Mouse (Mus musculus) spleen, postnatal 14 days (tissue): ENCODE measurements around the gene Ndrg3.
"Not testable (repeated sequence)": the region's sequence is repeated elsewhere in the genome, so short reads cannot be mapped to it uniquely, and the experiment has no call there.

Source experiments
- DNase-seq, 2 experiments: peaks; one replicate each; pipeline ENCODE4 v3.0.0; 2021 to 2022; ENCODE audit warnings: low spot score in 2 of 2

Ndrg3 gene

DNA sequence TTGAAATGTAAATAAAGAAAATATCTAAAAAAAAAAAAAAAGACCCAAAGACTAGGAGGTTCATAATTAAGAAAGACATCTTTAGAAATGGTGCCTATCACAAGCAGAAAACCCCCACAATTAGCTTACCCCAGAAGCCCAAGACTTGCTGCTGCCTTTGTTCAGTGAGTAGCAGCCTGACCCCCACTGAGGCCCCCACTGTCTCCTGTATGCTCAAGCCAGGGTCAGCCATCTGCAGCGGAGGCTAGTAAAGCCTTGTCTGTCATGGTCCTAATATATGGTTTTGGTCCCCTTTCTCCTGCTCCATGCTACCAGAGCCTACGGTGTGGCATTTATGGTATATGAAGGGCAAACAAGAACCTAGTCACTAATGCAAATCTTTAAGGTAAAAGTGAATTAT lies 90.5 kb downstream of the Ndrg3 start:
- no peak for DNase-seq

DNA sequence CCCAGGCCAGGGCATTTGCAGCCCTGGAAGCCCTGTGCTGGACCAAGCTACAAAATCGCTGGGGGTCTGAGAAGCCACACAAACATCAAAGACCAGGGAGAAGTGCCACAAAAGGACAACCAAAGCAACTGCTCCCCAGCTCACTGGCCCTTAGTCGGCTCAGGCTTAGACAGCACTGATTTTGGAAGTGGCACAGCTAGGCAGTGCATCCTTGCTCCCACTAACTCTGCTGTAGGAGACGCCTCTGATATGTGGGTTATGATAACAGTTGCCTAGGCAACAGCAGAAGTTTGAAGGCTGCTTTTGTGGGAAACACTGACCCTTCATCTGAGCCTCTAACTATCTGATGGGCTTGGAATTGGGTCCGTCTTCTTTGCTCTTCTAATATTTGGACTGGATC lies 92.7 kb downstream of the Ndrg3 start:
- DNase-seq: no peak

DNA sequence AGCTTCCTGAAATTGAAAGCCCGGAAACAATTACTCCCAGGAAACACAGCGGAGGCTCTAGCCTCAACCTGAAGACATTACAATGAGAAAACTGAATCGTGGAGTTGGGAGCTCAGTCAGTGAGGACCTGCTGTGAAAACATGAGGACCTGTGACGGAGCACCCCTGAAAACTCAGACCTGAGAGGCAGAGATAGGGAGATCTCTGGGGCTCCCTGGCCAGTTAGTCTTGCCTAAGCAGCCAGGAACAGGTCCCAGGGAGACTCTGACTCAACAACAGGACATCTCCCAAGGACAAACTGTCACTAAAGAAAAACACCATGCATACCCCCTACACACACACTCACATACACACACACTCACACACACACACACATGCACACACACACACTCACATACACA lies 93.5 kb downstream of the Ndrg3 start:
- DNase-seq: no peak

DNA sequence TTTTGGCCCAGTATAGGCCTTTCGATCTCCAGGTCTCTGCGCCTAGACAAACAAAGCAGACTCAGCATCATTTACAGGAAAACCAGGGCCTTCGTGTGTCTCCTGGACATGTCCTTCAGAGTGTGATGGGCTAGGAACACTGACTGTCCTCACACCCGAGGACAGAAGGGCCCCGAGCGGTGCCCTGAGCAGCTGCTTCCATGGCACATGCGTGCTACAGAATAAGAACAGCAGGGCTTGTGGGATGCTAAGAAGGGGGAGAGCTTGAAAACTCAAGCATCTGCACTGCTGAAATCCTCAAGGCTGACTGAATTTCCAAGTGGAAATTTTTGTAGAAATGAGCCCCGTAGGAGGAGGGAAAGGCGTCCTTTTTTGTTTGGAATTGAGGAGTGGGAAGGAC lies 94.8 kb downstream of the Ndrg3 start:
- no peak for DNase-seq

DNA sequence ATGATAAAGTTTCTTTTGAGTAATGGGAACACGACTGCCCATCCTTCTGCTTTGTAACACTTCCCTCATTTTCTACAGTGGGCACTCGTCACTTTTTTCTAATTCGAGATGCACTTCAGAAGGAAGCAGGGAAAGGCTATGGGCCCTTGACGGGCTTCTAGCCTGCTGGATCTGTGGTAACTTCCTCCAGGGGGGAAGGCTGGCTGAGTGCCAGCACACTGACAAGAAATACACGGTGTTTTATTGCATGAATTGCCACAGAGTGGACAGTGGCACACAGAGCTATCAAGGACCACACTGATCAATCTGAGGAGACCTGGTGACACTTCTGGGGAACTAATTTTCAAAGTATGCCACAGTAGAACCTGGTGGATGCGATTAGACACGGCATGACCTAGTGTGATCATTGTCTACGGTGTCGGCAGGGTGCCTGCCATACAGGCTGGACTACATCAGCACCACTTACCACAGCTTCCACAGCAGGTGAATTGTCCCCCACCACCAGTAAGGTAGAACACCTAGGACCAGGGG lies 95.4 kb downstream of the Ndrg3 start:
- no peak for DNase-seq

DNA sequence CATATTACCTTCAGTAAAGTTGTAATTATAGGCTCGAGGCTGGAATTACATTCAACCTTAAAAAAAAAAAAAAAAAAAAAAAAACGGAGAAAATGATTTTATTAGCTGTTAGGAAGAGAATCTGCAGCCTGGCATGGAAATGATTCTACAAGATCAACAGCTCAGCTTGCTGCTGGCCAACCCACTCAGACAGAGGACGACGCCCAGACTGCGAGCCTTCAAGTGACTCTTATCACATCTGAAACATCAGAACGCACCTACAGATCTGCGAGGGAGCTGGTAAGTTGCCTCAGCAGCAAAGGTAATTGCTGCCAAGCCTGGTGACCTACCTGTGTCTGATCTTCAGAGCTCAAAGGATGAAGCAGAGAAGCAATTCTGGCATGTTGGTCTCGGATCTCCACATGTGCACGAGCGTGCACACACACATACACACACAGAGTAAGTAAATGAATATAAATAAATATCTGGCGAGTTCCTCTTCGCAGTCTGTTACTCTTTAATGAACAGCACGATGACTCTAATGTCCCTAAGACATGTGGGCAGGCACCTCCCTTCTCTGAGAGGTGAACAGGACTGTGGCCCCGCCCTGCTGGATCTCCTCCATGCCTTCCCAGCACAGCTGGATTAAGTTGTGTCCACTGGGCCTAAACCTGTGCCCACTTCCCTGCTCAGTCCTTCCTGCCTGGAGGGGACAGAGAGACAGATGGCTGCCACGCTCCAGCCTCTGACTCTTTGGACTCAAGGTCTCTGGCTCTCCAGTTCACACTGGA lies 97.2 kb downstream of the Ndrg3 start:
- no peak for DNase-seq

DNA sequence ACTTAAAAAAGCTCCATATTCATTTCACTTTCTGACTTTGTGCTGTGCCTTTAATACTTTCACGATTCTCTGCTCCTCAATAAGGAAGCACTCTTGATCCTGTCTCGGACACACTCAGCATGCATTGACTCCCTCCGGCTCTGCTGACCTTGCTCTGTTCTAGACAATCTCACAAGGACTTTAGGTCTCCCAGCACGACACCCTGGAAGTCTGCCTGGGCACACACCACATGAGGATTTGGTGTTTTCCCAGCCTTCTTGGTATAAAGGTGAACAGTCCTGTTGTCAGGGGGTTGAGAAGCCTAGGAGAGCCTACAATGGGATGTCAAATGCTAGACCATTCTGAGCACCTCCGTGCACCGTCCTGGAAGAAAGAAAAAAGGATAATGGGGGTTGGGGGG lies 99.0 kb downstream of the Ndrg3 start:
- no peak for DNase-seq

DNA sequence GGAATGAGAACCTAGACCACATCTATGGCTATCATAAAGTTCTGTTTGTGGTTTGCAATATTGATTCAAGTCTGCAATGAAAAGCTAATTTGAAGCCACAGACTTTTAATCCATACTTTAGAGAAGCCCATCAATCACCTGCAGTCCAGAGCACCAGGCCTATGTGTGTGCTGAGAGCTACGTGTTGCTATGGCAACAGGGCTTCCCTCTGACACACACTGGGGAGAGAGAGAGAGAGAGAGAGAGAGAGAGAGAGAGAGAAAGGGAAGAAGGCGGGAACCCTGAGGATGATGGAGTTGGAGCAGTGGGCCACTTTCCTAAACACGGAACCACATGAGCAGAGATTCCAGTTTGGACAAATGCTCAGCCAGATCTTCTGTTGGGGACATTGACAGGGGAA lies 99.6 kb downstream of the Ndrg3 start:
- DNase-seq: no peak

DNA sequence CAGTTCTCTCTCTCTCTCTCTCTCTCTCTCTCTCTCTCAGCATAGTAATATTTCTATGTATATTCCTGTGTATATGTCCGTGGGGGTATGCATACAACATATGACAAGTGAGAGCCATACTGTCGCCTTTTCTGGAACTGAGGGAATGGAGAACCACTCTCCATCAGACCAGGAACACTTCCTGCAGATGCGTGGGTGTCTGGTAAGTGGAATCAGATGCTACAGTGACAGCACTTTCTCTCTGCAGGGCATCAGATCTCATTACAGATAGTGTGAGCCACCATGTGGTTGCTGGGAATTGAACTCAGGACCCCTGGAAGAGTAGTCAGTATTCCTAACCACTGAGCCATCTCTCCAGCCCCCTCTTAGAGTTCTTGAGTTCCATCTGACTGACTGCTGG lies 103.4 kb downstream of the Ndrg3 start:
- DNase-seq: no peak

DNA sequence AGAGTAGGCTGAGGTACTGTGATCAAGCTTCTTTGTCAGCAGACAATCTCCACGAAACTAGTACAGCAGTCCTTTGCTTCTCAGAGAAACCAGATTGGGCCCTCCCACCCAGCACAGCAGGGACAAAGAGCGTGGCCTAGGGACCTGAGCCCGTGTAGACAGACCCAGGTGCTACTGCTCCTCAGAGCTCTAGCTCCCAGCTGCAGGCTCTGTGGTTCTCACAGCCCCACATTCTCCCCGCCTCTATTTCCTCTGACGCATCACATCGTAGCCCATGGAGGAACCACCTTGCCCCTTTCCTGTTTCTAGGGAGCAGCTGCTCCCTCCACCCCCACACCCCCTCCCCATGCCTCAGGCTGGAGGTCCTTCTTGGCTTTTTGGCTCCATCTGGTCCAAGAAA lies 104.8 kb downstream of the Ndrg3 start, which contains the start of gene Sla2:
Gene Sla2, minus strand, starts transcription at position 176 of the 400 bp plus-strand sequence.
- DNase-seq: no peak

DNA sequence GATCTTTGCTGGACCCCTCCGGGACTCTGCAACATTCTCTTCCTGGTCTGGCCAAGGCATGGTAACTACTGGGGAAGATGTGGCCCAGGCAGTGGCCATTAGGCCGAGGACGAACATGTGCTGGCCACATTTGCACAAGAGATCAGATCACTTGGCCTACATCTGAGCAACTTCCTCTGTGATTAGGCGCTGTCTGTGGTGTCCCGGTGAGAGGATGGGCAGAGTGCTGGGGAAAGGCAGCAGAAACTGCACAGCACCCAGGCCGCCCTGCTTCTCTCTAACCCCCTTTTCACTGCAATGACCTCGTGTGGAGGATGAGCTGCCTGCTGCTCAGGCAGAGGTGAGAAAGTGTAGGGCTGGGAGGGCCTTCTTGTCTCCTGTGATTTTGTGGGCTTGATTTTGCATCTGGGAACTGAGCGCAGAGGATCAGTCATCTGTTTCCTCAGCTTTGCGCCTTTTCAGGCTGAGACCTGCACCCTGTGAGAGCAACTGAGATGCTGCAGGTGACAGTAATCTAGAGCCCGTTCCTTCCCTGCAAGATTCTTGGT lies 105.7 kb downstream of the Ndrg3 start:
- DNase-seq: no peak

DNA sequence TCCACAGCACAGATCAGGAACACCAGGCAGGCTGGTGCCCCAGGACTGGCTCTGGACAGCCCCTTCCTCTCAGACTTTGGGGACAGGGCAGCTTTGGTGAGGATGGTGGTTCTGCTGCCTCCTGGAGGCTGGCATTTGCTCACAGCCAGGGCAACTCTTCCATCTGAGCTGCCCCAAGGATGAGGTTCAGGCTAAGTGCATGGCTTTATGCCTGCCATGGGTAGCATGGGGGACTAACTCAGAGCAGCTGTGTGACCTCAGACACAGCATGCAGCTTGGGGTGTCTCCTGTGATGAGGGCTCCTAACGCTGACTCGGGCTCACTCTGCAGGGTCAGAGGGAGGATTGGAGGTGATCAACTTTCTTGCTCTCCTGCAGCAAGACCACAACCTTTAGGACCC lies 106.2 kb downstream of the Ndrg3 start:
- not testable (repeated sequence) for DNase-seq

DNA sequence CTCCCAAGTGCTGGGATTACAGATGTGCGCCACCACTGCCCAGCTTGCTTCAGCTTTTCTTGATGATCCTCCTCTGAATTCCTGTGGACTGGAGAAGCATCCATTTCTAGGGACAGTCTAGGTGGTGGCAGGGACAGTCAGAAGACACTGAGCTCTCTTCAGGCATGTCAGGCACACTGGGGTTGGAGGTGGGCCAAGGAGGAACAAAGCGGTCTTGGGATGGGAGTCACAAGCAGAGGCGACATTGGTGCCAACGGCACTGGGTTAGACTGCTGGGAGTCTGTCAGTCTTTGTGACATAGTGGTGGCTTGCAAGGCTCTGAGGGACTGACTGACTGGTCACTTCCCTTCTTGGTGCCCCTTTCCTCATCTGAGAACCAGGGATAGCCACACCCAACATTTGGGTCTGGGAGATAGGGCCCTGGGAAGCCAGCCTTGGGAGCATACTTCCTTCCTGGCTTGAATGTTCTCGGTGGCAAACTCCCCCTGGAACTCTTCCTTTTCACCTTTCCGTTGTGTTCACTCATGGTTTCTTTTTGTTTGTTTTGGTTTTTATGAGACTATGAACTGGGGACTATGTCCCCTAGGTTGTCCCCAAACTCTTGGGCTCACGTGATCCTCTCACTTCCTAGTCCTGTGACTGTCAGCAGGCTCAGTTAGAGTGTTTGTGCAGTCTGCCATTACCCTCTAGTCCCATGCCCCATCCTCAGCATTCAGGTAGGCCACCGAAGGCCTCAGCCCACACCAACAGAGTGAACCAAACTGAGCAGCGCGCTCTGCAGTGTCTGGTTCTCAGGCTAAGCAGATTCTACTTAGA lies 107.3 kb downstream of the Ndrg3 start:
- no peak for DNase-seq

DNA sequence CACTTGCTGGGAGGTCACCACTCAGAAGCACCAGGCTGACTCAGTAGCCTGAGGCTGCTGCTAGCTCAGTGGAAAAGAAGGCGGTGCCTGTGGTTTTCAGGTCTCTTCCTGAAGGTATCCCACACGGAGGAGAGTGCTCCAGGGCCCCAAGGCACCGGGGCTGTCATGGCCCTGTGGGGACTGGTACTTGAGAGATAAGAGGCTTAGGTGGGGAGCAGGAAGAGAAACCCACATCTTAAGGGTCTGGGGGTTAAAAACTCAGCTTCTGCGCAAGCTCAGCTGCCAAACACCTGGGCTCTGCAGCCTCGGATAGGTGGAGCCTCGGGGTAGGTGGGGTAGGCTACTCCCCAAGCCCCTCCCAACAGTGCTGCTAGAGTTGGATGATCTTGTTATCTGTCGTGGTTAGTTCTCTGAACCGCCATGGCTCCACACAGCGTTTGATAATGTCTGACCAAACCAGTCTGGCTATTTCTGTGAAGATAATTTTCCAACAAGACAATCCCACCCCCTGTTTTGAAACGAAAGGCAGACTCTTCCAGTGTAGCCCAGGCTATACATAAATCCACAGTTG lies 109.3 kb downstream of the Ndrg3 start:
- no peak for DNase-seq

DNA sequence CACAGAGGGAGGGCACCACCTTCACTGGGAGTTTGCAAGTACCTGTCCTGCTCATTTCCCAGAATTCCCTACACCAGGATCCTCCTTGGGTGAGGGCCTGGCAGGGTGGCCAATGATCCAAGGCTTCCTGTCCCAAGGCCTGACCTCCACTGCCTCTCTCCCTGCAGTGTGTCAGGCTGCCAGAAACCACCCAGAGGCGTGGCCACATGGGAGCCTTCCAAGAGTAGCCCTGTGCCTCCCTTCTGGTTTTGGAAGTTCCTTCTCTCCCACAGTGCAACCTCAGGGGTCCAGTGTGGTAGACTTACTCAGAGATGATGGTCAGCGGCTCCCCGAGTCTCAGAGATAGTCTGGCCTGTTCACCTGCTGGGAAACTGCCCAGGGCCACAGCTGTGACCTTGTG lies 112.3 kb downstream of the Ndrg3 start:
- no peak for DNase-seq

DNA sequence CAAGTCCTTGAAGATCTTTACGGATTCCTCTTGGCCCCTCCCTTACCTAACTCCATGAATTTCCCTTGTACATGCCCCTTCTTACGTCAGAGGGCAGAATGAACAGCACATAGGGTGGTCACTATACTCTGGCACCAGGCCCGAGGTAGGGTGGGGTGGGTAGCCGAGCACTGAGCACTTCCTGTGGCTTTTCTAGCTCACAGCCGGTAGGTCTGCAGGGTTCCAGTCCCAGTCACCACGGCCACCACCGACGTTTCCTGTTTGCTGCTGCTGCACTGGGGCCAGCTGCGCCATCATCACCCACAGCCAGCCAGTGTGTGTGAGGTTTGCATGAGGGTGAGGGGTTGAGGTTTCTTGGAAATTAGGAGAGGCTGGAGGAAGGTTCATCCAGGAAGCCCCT lies 114.1 kb downstream of the Ndrg3 start:
- peak; percentile 16 to 29 for DNase-seq
